ENCODE assay signal across 8 mouse cellular contexts in genomic region chr1:99772183-99772582, GRCm38 (mm10). TPM values are rescaled to one million over a fixed set of nuclear protein-coding genes. Genes with fewer than 3 reads are reported as not detected.
DNase-seq lines count a peak whose midpoint lies in the region; ATAC-seq and TF ChIP-seq lines count a peak whose summit lies in the region.

No protein-coding gene starts in this region.

- no peaks in the 10 kb centered on the region for H3K9me3 ChIP-seq in forebrain, embryonic 13.5 days (replicated peaks)
- H3K9me3 ChIP-seq in hindbrain, postnatal 0 days (ENCODE audit: low read length) = no peaks in the 10 kb centered on the region
- H3K9me3 ChIP-seq in midbrain, embryonic 13.5 days = no peaks in the 10 kb centered on the region
- no peaks in the 10 kb centered on the region for H3K9me3 ChIP-seq in stomach, embryonic 15.5 days

- no peak overlapping the region for H3K27ac ChIP-seq in forebrain, embryonic 13.5 days
- no peak overlapping the region for H3K27ac ChIP-seq in hindbrain, postnatal 0 days
- no peak overlapping the region for H3K27ac ChIP-seq in midbrain, embryonic 13.5 days
- no peak overlapping the region for H3K27ac ChIP-seq in stomach, embryonic 15.5 days

- peak overlapping the region; percentile 58 for H3K4me2 ChIP-seq in forebrain, embryonic 13.5 days
- H3K4me2 ChIP-seq in hindbrain, postnatal 0 days (ENCODE audit: low read depth, low read length) = peak overlapping the region; percentile 59
- peak overlapping the region; percentile 61 for H3K4me2 ChIP-seq in midbrain, embryonic 13.5 days (replicated peaks)
- H3K4me2 ChIP-seq in stomach, embryonic 15.5 days = peak overlapping the region; percentile 41; the same call in 1 of the 2 replicates

- H3K9ac ChIP-seq in forebrain, embryonic 13.5 days = peak overlapping the region; percentile 30; the same call in 1 of the 2 replicates
- peak overlapping the region; percentile 24; the same call in 1 of the 2 replicates for H3K9ac ChIP-seq in hindbrain, postnatal 0 days (replicated peaks; ENCODE audit: low read length)
- H3K9ac ChIP-seq in midbrain, embryonic 13.5 days (replicated peaks) = peak overlapping the region; percentile 51
- no peak overlapping the region for H3K9ac ChIP-seq in stomach, embryonic 15.5 days

- no peaks in the 10 kb centered on the region for H3K27me3 ChIP-seq in forebrain, embryonic 13.5 days
- no peaks in the 10 kb centered on the region for H3K27me3 ChIP-seq in hindbrain, postnatal 0 days (ENCODE audit: insufficient read depth, low read length)
- H3K27me3 ChIP-seq in midbrain, embryonic 13.5 days = no peaks in the 10 kb centered on the region
- no peaks in the 10 kb centered on the region for H3K27me3 ChIP-seq in stomach, embryonic 15.5 days (replicated peaks)

- H3K4me3 ChIP-seq in forebrain, embryonic 13.5 days = peak overlapping the region; percentile 37
- H3K4me3 ChIP-seq in hindbrain, postnatal 0 days (ENCODE audit: low read length) = peak overlapping the region; percentile 45
- peak overlapping the region; percentile 44 for H3K4me3 ChIP-seq in midbrain, embryonic 13.5 days (replicated peaks)
- H3K4me3 ChIP-seq in stomach, embryonic 15.5 days (replicated peaks) = no peak overlapping the region

- no peak for TF ChIP-seq POLR2A in brain, embryonic 14.5 days (IDR thresholded peaks at IDR 0.05; ENCODE audit: borderline replicate concordance, extremely low read depth, insufficient read depth, insufficient read length, poor library complexity, severe bottlenecking)

- peak; percentile 96 for ATAC-seq in forebrain, embryonic 13.5 days
- ATAC-seq in hindbrain, postnatal 0 days = peak; percentile 93
- peak; percentile 96 for ATAC-seq in midbrain, embryonic 13.5 days
- peak; percentile 82 for ATAC-seq in stomach, embryonic 15.5 days (ENCODE audit: insufficient read depth, low FRiP score, low read depth)

- TF ChIP-seq CTCF in brain, embryonic 14.5 days (IDR thresholded peaks at IDR 0.05; ENCODE audit: borderline replicate concordance, extremely low read depth, insufficient read depth, insufficient read length) = 0 out of 2 replicates have a peak, but pooled peaks have one; percentile 3
- TF ChIP-seq CTCF in hindbrain, postnatal 0 days (IDR thresholded peaks at IDR 0.05; ENCODE audit: low read depth) = peak; percentile 31; the same call in 1 of the 2 replicates

- under 1% methylated on average over 19 of the region's 19 CpGs for WGBS in forebrain, embryonic 13.5 days
- under 1% methylated on average over 19 of the region's 19 CpGs for WGBS in hindbrain, postnatal 0 days
- 3% methylated on average over 19 of the region's 19 CpGs for WGBS in midbrain, embryonic 13.5 days
- 1% methylated on average over 19 of the region's 19 CpGs for WGBS in stomach, embryonic 15.5 days

- H3K36me3 ChIP-seq in forebrain, embryonic 13.5 days (ENCODE audit: poor library complexity, severe bottlenecking) = no peaks in the 10 kb centered on the region
- no peaks in the 10 kb centered on the region for H3K36me3 ChIP-seq in hindbrain, postnatal 0 days (ENCODE audit: insufficient read depth, low read length)
- H3K36me3 ChIP-seq in midbrain, embryonic 13.5 days = no peaks in the 10 kb centered on the region
- H3K36me3 ChIP-seq in stomach, embryonic 15.5 days = no peaks in the 10 kb centered on the region

- no peaks in the 10 kb centered on the region for H3K4me1 ChIP-seq in forebrain, embryonic 13.5 days
- H3K4me1 ChIP-seq in hindbrain, postnatal 0 days (ENCODE audit: insufficient read depth, low read length) = no peaks in the 10 kb centered on the region
- peaks cover 9% of the 10 kb centered on the region; the same call in 1 of the 2 replicates for H3K4me1 ChIP-seq in midbrain, embryonic 13.5 days (replicated peaks)
- no peaks in the 10 kb centered on the region for H3K4me1 ChIP-seq in stomach, embryonic 15.5 days

- DNase-seq in gastrocnemius, postnatal 10 days = peak; percentile 55
- DNase-seq in gastrocnemius, adult 8-10 months (ENCODE audit: low spot score in 2 of 2) = no peak
- DNase-seq in brain, embryonic 14.5 days (ENCODE audit: low read depth) = peak; percentile 91
- peak; percentile 88 for DNase-seq in hindbrain, postnatal 0 days (ENCODE audit: low spot score)
- DNase-seq in left cerebral cortex, adult 8-10 months (ENCODE audit: low spot score in 2 of 2) = peak; percentile 24 to 40

RNA-seq across cellular contexts. Expression of gene Cntnap5b, which starts 0.4 kb away (rescaled TPM):
- under 1 TPM; 0.26 to 0.27 TPM for total RNA-seq in gastrocnemius, postnatal 10 days (2021)
- total RNA-seq in gastrocnemius, adult 8-10 months (2022) = under 1 TPM in 2 of 4 experiments, not detected in 2; 0.08 to 0.11 TPM
- polyA plus RNA-seq in brain, embryonic 14.5 days (2012; rRNA removed) = 1.7 and 3.2 TPM in 2 replicates
- polyA plus RNA-seq in forebrain, embryonic 13.5 days (2015; fragmentation: Nextera tagmentation; extraction: Ambion mirVana) = 0.37 and 0.77 TPM in 2 replicates
- 16.1 and 16.5 TPM in 2 replicates for total RNA-seq in hindbrain, postnatal 0 days (2014; rRNA removed)
- polyA plus RNA-seq in hindbrain, postnatal 0 days (2015; fragmentation: Nextera tagmentation; extraction: Ambion mirVana) = 2.7 and 3.1 TPM in 2 replicates
- 10 to 100 TPM; 15.1 to 18.5 (median 17.2) TPM for total RNA-seq in left cerebral cortex, adult 8-10 months (2022)
- polyA plus RNA-seq in midbrain, embryonic 13.5 days (2015; fragmentation: Nextera tagmentation; extraction: Ambion mirVana) = 1.0 and 1.1 TPM in 2 replicates
- not detected in 2 replicates for polyA plus RNA-seq in stomach, embryonic 15.5 days (2015; fragmentation: Nextera tagmentation; extraction: Ambion mirVana)

Comparison
In these comparisons a context has a peak if more than half of its experiments do, and no peak if none do; other contexts are left out.
1. DNase-seq: peak in gastrocnemius, postnatal 10 days (single experiment), brain, embryonic 14.5 days (single experiment), hindbrain, postnatal 0 days (single experiment) and left cerebral cortex, adult 8-10 months (2 of 2); none in gastrocnemius, adult 8-10 months (0 of 2).
2. Peak in every context shown above with its lines, with median percentiles within 50 percentile points of each other: ATAC-seq and H3K4me2 ChIP-seq.